Mouse (Mus musculus) C2C12 (cell line): Measurements from ENCODE around the gene Rbm44.

Source experiments
- CEBPB ChIP-seq: IDR thresholded peaks from one replicate; pipeline ENCODE4 v1.6.1; 2011; ENCODE audit warnings: low read depth, mild to moderate bottlenecking, control low read depth, moderate library complexity
- CTCF ChIP-seq: IDR thresholded peaks from one replicate; pipeline ENCODE4 v1.5.1; 2011; ENCODE audit not compliant: control insufficient read depth, insufficient read depth, insufficient read length
- FOSL1 ChIP-seq: IDR thresholded peaks from one replicate; pipeline ENCODE4 v1.8.0; 2011; ENCODE audit warnings: mild to moderate bottlenecking, low read length; ENCODE audit not compliant: poor library complexity, insufficient read depth, severe bottlenecking
- MAX ChIP-seq: IDR thresholded peaks from one replicate; pipeline ENCODE4 v1.6.1; 2011; ENCODE audit warnings: mild to moderate bottlenecking, control low read depth
- MYOG ChIP-seq: IDR thresholded peaks from one replicate; pipeline ENCODE4 v1.6.1; 2011; ENCODE audit not compliant: control insufficient read depth, insufficient read length; ENCODE audit errors: extremely low read depth
- USF1 ChIP-seq: IDR thresholded peaks from one replicate; pipeline ENCODE4 v1.6.1; 2011; ENCODE audit warnings: low read depth, mild to moderate bottlenecking, control low read depth, moderate library complexity

DNA sequence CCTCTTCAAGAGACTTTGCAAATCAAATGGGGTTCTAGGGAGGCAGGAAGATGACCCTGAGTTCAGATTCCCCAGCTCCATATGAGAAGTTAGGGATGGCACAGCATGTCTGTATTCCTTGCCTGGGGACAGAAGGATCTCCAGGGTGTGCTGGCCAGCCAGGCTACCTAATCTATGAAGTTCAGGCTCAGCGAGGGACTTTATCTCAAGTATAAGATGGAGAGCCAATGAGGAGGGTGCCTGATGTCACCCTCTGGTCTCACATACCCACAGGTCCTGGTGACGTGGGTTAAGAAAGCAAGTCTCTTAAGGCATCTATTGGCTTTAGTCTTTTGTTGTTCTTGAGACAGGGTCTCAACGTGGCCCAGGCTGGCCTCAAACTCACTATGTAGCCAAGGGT, 21.4 kb upstream of the Rbm44 start:
- TF ChIP-seq CTCF, result no peak
- no peak for TF ChIP-seq MYOG
- TF ChIP-seq USF1, result no peak
- TF ChIP-seq FOSL1, result no peak
- TF ChIP-seq CEBPB, result no peak
- TF ChIP-seq MAX, result no peak
